Mouse (Mus musculus) bone marrow macrophage, adult 2 months (primary cell): ENCODE measurements around the gene Prr12. TPM values are rescaled to one million over a fixed set of nuclear protein-coding genes. Genes with fewer than 3 reads are reported as not detected.
"Not testable (repeated sequence)": the region's sequence is repeated elsewhere in the genome, so short reads cannot be mapped to it uniquely, and the experiment has no call there.

Experiments used
- H3K27ac ChIP-seq: 2 replicates; pipeline ENCODE4 v1.5.1; 2012; ENCODE audit warnings: low read depth, low read length; ENCODE audit not compliant: insufficient read depth
- H3K4me1 ChIP-seq: 2 replicates; pipeline ENCODE4 v1.6.1; 2012; ENCODE audit warnings: low read length; ENCODE audit not compliant: control insufficient read depth, insufficient read depth
- H3K4me3 ChIP-seq: 2 replicates; pipeline ENCODE4 v1.5.1; 2012; ENCODE audit warnings: mild to moderate bottlenecking, low read length, moderate library complexity; ENCODE audit not compliant: insufficient read depth
- CTCF ChIP-seq: IDR thresholded peaks from 2 replicates; pipeline ENCODE4 v1.5.1; 2012; ENCODE audit warnings: low read depth, mild to moderate bottlenecking, low read length, moderate library complexity
- POLR2A ChIP-seq: IDR thresholded peaks from 2 replicates; pipeline ENCODE4 v1.6.1; 2012; ENCODE audit warnings: mild to moderate bottlenecking, low read depth, low read length, borderline replicate concordance
- polyA plus RNA-seq: library from polyadenylated mRNA; stranded (reverse); fragments of >200 nt; gene quantifications from 2 replicates; pipeline ENCODE4 v1.2.4, GENCODE M21; 2012; ENCODE audit not compliant: missing spikeins, insufficient read depth, insufficient read length

Prr12 gene
- 19.3 and 22.5 TPM in 2 replicates for polyA plus RNA-seq

GRCm38 (mm10) chr7:45052862-45053116 is at the start of gene Prr12:
Gene Prr12 (minus strand): TSS chr7:45052881.
- H3K4me3 ChIP-seq, result peak within 1 kb of the TSS; percentile 94
- H3K27ac ChIP-seq, result peak within 1 kb of the TSS; percentile 98
- TF ChIP-seq POLR2A (no peak), CTCF (no peak)
- peaks cover 4% of the 10 kb centered on the region for H3K4me1 ChIP-seq

- H3K4me1 ChIP-seq, result peaks cover 23% of the 10 kb centered on the region
- TF ChIP-seq POLR2A (no peak), CTCF (no peak)
- no peak overlapping the region for H3K27ac ChIP-seq
- H3K4me3 ChIP-seq, result no peak overlapping the region
These were observed 49.8 kb upstream of the Prr12 start for GRCm38 (mm10) chr7:45102441-45102840.

DNA sequence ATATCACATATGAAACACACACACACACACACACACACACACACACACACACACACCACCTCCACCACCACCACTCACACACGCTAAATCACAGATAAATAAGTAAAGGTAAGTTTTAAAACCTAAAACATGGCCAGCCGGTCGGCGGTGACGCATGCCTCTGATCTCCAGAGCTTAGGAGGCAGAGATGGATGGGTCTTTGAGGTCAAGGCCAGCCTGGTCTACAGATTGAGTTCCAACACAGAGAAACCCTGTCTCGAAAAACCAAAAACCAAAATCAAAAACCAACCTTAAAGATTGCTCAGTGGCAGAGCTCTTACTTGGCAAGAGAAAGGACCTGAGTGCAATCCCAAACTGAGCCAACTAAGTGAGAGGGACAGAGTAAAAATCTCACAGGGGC is 47.4 kb upstream of the Prr12 start:
- Histone ChIP-seq H3K4me3 (no peak overlapping the region), H3K4me1 (peaks cover 44% of the 10 kb centered on the region), H3K27ac (no peak overlapping the region)
- TF ChIP-seq CTCF (no peak), POLR2A (no peak)

GRCm38 (mm10) chr7:45098541-45099240 is 46.0 kb upstream of the Prr12 start:
- no peak overlapping the region; the same call in 1 of the 2 replicates for H3K27ac ChIP-seq
- no peak overlapping the region for H3K4me3 ChIP-seq
- H3K4me1 ChIP-seq, result peaks cover 48% of the 10 kb centered on the region
- TF ChIP-seq CTCF (peak; percentile 52), POLR2A (no peak)

- Histone ChIP-seq H3K27ac (peak overlapping the region; percentile 92), H3K4me1 (peaks cover 43% of the 10 kb centered on the region), H3K4me3 (no peak overlapping the region)
- TF ChIP-seq CTCF (no peak), POLR2A (no peak)
These were observed 44.8 kb upstream of the Prr12 start for GRCm38 (mm10) chr7:45097479-45097878.

GRCm38 (mm10) chr7:45095965-45096364 is 43.3 kb upstream of the Prr12 start:
- H3K4me3 ChIP-seq, result not testable (repeated sequence)
- Histone ChIP-seq H3K4me1 (peaks cover 42% of the 10 kb centered on the region), H3K27ac (peak overlapping the region; percentile 72; the same call in 1 of the 2 replicates)

DNA sequence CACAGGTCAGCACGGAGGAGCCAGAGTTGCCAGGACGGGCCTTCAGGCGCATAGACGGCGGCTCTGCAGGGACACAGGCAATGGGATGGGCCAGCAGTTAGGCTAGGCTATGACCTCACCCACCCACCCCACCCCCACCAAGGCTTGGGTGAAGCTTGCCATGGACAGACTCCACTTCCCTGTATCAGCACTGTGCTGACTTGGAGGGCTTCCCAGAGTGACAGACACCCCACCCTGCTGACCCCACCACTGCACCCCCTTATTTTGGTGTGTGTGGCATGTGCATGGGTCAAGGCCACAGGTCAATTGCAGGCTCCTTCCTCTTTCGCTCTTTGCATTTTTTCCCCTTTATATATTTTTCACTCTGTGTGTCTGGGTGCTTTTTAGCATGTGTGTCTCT is 42.7 kb upstream of the Prr12 start:
- TF ChIP-seq CTCF (no peak), POLR2A (no peak)
- Histone ChIP-seq H3K27ac (peak overlapping the region; percentile 72), H3K4me3 (no peak overlapping the region), H3K4me1 (peaks cover 42% of the 10 kb centered on the region)

GRCm38 (mm10) chr7:45094121-45094520 is 41.4 kb upstream of the Prr12 start:
- no peak for TF ChIP-seq POLR2A
- TF ChIP-seq CTCF, result no peak
- Histone ChIP-seq H3K27ac (no peak overlapping the region), H3K4me3 (no peak overlapping the region), H3K4me1 (peaks cover 42% of the 10 kb centered on the region)

- Histone ChIP-seq H3K4me3 (no peak overlapping the region), H3K4me1 (peaks cover 40% of the 10 kb centered on the region), H3K27ac (no peak overlapping the region)
- TF ChIP-seq CTCF (no peak), POLR2A (no peak)
These were observed 40.8 kb upstream of the Prr12 start for GRCm38 (mm10) chr7:45093516-45093905.

- peaks cover 35% of the 10 kb centered on the region for H3K4me1 ChIP-seq
- no peak overlapping the region for H3K27ac ChIP-seq
- H3K4me3 ChIP-seq, result no peak overlapping the region
- no peak for TF ChIP-seq CTCF
- no peak for TF ChIP-seq POLR2A
These were observed 40.3 kb upstream of the Prr12 start for GRCm38 (mm10) chr7:45092828-45093515.

- Histone ChIP-seq H3K4me3 (no peak within 1 kb of the TSS), H3K27ac (no peak within 1 kb of the TSS), H3K4me1 (peaks cover 28% of the 10 kb centered on the region)
- TF ChIP-seq POLR2A (no peak), CTCF (no peak)
These were observed 39.4 kb upstream of the Prr12 start, which contains the start of gene Rcn3 for GRCm38 (mm10) chr7:45092048-45092447. Gene Rcn3 (minus strand): TSS chr7:45092221.
